Mouse (Mus musculus): ENCODE results near the gene Gm11114. TPM values are rescaled to one million over a fixed set of nuclear protein-coding genes. Genes with fewer than 3 reads are reported as not detected.

Gene Gm11114
- not detected in 2 replicates for polyA plus RNA-seq (2014; fragmentation: Nextera tagmentation; extraction: Ambion mirVana)

DNA sequence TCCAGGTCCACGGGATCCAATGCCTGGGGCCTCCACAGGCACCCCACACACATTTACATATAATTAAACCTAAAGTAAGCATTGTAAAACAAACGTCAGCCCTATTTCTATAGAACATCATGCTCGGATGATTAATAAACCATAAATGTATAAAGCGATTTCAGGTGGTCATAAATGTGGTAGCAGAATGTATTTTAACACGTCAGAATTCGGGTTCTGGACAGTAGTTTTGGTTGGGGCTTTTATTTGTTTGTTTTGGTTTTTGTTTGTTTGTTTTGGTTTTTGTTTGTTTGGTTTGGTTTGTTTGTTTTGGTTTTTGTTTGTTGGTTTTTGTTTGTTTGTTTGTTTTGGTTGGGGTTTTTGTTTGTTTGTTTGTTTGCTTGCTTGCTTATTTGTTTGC lies at the start of gene Gm11114:
Gene Gm11114, plus strand, starts transcription at position 301 of the 400 bp plus-strand sequence.
- H3K4me1 ChIP-seq (ENCODE audit: control insufficient read depth, insufficient read depth, low read length) = no peaks in the 10 kb centered on the region
- H3K36me3 ChIP-seq (ENCODE audit: control insufficient read depth, insufficient read depth, low read length) = no peaks in the 10 kb centered on the region
- no peak within 1 kb of the TSS for H3K4me3 ChIP-seq (ENCODE audit: low read depth, low read length)
- H3K27me3 ChIP-seq (ENCODE audit: control insufficient read depth, insufficient read depth, low read length) = no peaks in the 10 kb centered on the region
- ATAC-seq (ENCODE audit: insufficient number of reproducible peaks, insufficient read depth, low FRiP score, low read depth) = no peak
- H3K9me3 ChIP-seq (ENCODE audit: control insufficient read depth, low read depth, low read length) = no peaks in the 10 kb centered on the region
- H3K9ac ChIP-seq (replicated peaks; ENCODE audit: low read depth, low read length) = no peak within 1 kb of the TSS
- no peak within 1 kb of the TSS for H3K4me2 ChIP-seq (replicated peaks; ENCODE audit: low read depth, low read length)
- 90% methylated on average over 6 of the region's 6 CpGs for WGBS
- no peak within 1 kb of the TSS for H3K27ac ChIP-seq (ENCODE audit: low read length)

DNA sequence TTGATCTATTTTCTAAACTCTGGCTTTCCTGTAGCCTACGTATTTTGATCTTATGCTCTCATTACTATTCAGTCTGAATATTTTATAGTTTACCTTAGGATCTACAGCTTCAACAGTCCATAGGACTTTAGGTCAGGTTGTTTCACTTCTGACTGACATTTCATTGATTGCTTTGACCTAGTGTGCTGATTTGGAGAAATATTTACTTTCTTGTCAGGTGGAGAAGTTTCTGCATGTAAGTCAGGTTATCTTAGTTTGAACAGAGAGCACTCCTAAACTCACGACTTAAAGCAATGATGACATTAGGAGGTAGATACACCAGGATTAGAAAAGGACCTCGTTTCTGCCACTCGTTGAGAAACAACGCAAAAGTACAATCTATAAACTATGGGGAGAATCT lies 45.7 kb upstream of the Gm11114 start:
- ATAC-seq (ENCODE audit: insufficient number of reproducible peaks, insufficient read depth, low FRiP score, low read depth) = no peak
- Histone ChIP-seq H3K27me3 (ENCODE audit: control insufficient read depth, insufficient read depth, low read length) (no peaks in the 10 kb centered on the region), H3K36me3 (ENCODE audit: control insufficient read depth, insufficient read depth, low read length) (no peaks in the 10 kb centered on the region), H3K4me1 (ENCODE audit: control insufficient read depth, insufficient read depth, low read length) (no peaks in the 10 kb centered on the region), H3K9me3 (ENCODE audit: control insufficient read depth, low read depth, low read length) (no peaks in the 10 kb centered on the region), H3K4me2 (replicated peaks; ENCODE audit: low read depth, low read length) (no peak overlapping the region), H3K9ac (replicated peaks; ENCODE audit: low read depth, low read length) (no peak overlapping the region), H3K27ac (ENCODE audit: low read length) (no peak overlapping the region), H3K4me3 (ENCODE audit: low read depth, low read length) (no peak overlapping the region)
- WGBS = 45% methylated on average over 5 of the region's 5 CpGs

DNA sequence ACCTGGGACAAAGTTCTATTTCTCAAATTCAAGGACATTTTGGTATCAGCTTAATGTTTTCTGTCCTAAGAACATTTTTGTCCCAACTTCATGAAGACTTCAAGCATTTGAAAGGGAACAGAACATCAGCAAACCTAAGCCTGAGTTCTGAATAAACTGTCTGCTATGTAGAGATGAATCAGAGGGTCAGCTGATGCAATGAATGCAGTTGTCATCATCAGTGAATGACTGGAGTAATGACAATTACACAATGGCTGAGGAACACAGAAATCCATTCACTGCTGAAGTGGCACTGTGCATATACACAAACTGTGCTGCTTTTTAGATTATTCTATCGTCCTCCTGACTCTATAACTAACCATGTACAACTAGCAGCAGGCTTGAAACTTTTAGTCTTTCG lies 38.5 kb upstream of the Gm11114 start:
- no peaks in the 10 kb centered on the region for H3K4me1 ChIP-seq (ENCODE audit: control insufficient read depth, insufficient read depth, low read length)
- H3K36me3 ChIP-seq (ENCODE audit: control insufficient read depth, insufficient read depth, low read length) = no peaks in the 10 kb centered on the region
- H3K9ac ChIP-seq (replicated peaks; ENCODE audit: low read depth, low read length) = no peak overlapping the region
- 82% methylated on average over 2 of the region's 2 CpGs for WGBS
- no peak overlapping the region for H3K27ac ChIP-seq (ENCODE audit: low read length)
- H3K27me3 ChIP-seq (ENCODE audit: control insufficient read depth, insufficient read depth, low read length) = no peaks in the 10 kb centered on the region
- no peaks in the 10 kb centered on the region for H3K9me3 ChIP-seq (ENCODE audit: control insufficient read depth, low read depth, low read length)
- ATAC-seq (ENCODE audit: insufficient number of reproducible peaks, insufficient read depth, low FRiP score, low read depth) = no peak
- no peak overlapping the region for H3K4me2 ChIP-seq (replicated peaks; ENCODE audit: low read depth, low read length)
- no peak overlapping the region for H3K4me3 ChIP-seq (ENCODE audit: low read depth, low read length)

DNA sequence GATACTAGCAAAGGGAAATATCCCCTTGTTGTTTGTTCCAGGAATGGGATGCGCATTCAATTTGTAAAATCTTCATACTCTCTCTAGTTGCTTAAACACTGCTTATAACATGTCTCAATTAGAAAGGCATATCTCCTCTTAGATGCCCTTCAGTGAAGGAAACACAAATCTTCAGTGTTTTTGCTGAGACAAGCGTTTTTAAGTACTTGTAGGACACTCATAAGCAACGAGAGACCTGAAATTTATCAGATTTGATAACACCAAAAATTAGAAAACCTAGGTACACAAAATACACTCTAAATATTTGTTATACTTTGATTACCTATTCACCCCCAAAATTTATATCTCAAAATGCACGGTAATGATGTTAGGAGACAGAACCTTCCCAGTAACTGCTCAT lies 9.7 kb upstream of the Gm11114 start:
- H3K4me3 ChIP-seq (ENCODE audit: low read depth, low read length) = no peak overlapping the region
- no peak for ATAC-seq (ENCODE audit: insufficient number of reproducible peaks, insufficient read depth, low FRiP score, low read depth)
- H3K4me1 ChIP-seq (ENCODE audit: control insufficient read depth, insufficient read depth, low read length) = no peaks in the 10 kb centered on the region
- no peak overlapping the region for H3K9ac ChIP-seq (replicated peaks; ENCODE audit: low read depth, low read length)
- H3K27me3 ChIP-seq (ENCODE audit: control insufficient read depth, insufficient read depth, low read length) = no peaks in the 10 kb centered on the region
- H3K9me3 ChIP-seq (ENCODE audit: control insufficient read depth, low read depth, low read length) = no peaks in the 10 kb centered on the region
- WGBS = 80% methylated on average over 4 of the region's 4 CpGs
- H3K27ac ChIP-seq (ENCODE audit: low read length) = no peak overlapping the region
- H3K36me3 ChIP-seq (ENCODE audit: control insufficient read depth, insufficient read depth, low read length) = no peaks in the 10 kb centered on the region
- H3K4me2 ChIP-seq (replicated peaks; ENCODE audit: low read depth, low read length) = no peak overlapping the region

DNA sequence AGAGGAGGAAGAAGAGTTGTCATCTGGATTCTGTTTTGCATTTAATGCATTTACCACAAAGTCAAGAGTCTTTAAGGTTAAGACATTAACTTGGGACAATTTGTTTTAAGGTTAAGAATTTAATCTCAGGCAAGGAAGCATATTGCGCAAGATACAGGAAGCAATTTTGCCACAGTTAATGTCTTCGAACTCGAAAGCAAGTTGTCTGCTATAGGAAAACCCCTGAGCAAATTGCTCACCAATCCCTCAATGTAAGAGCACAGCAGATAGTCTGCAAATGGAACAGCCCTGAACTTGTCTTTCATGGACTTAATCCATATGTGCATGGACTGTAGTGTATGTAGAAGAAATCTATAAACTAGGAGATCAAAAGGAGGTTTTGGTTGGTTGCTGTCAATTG lies 9.2 kb upstream of the Gm11114 start:
- Histone ChIP-seq H3K9ac (replicated peaks; ENCODE audit: low read depth, low read length) (no peak overlapping the region), H3K9me3 (ENCODE audit: control insufficient read depth, low read depth, low read length) (no peaks in the 10 kb centered on the region), H3K4me1 (ENCODE audit: control insufficient read depth, insufficient read depth, low read length) (no peaks in the 10 kb centered on the region), H3K27ac (ENCODE audit: low read length) (no peak overlapping the region), H3K4me2 (replicated peaks; ENCODE audit: low read depth, low read length) (no peak overlapping the region), H3K36me3 (ENCODE audit: control insufficient read depth, insufficient read depth, low read length) (no peaks in the 10 kb centered on the region), H3K4me3 (ENCODE audit: low read depth, low read length) (no peak overlapping the region), H3K27me3 (ENCODE audit: control insufficient read depth, insufficient read depth, low read length) (no peaks in the 10 kb centered on the region)
- ATAC-seq (ENCODE audit: insufficient number of reproducible peaks, insufficient read depth, low FRiP score, low read depth) = no peak
- 78% methylated on average over 3 of the region's 3 CpGs for WGBS

DNA sequence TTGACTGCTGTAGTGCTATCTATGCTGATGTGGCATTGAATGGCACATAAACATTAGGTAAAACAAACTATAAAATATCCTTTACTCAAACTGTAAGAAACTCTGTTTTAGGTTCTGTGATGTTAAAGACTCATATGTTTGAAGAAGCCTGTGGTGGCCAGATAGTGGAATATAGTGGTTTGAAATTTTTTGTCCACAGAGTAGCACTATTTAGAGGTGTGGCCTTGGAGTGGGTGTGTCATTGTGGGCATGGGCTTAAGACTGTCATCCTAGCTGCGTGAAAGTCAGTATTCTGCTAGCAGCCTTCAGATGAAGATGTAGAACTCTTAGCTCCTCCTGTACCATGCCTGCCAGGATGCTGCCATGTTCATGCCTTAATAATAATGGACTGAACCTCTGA lies 3.5 kb downstream of the Gm11114 start:
- 33% methylated on average over 1 of the region's 1 CpGs for WGBS
- ATAC-seq (ENCODE audit: insufficient number of reproducible peaks, insufficient read depth, low FRiP score, low read depth) = no peak
- H3K27ac ChIP-seq (ENCODE audit: low read length) = no peak overlapping the region

DNA sequence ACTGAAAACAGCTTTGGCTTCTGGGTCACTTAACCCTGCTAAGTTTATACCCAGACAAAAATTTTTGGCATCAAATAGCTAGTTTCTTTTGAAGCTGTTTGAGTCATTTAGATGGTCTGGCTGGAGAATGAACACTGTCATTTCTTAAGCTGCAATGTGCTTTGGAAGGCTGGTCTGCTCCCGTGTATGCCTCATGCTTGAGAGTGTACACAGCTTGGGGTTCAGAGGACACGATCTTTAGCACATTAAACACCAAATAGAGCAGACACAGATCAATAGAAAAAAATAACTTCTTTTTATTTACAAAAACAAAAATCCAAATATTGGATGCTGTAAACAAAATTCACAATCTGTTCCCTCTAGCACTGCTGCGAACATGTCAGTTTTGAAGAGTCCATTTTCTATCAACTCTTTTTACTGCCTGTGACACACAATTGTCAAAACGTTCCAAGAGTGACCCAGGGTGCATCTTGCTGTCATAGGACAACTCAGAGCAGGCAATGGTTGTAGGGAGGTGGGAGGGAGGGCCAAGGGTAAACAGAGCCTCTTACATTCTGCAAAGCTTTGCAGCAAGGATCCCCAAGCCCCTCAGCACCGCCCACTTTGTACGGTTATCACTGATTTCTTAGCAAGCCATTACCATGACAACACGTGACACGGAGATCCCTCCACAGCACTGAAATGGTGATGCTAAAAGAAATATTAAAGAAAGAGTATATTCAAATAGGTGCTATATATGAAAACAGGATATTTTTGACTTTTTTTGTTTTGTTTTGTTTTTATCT lies 7.8 kb downstream of the Gm11114 start:
- 69% methylated on average over 8 of the region's 8 CpGs for WGBS
- no peak overlapping the region for H3K4me2 ChIP-seq (replicated peaks; ENCODE audit: low read depth, low read length)
- no peak overlapping the region for H3K4me3 ChIP-seq (ENCODE audit: low read depth, low read length)
- H3K9ac ChIP-seq (replicated peaks; ENCODE audit: low read depth, low read length) = no peak overlapping the region
- no peaks in the 10 kb centered on the region for H3K27me3 ChIP-seq (ENCODE audit: control insufficient read depth, insufficient read depth, low read length)
- ATAC-seq (ENCODE audit: insufficient number of reproducible peaks, insufficient read depth, low FRiP score, low read depth) = no peak
- H3K9me3 ChIP-seq (ENCODE audit: control insufficient read depth, low read depth, low read length) = no peaks in the 10 kb centered on the region
- no peaks in the 10 kb centered on the region for H3K36me3 ChIP-seq (ENCODE audit: control insufficient read depth, insufficient read depth, low read length)
- H3K27ac ChIP-seq (ENCODE audit: low read length) = no peak overlapping the region
- no peaks in the 10 kb centered on the region for H3K4me1 ChIP-seq (ENCODE audit: control insufficient read depth, insufficient read depth, low read length)

More for the DNA sequence above, 3.5 kb downstream of the Gm11114 start:
- Histone ChIP-seq H3K4me3 (ENCODE audit: low read depth, low read length) (no peak overlapping the region), H3K4me1 (ENCODE audit: control insufficient read depth, insufficient read depth, low read length) (no peaks in the 10 kb centered on the region), H3K4me2 (replicated peaks; ENCODE audit: low read depth, low read length) (no peak overlapping the region), H3K9me3 (ENCODE audit: control insufficient read depth, low read depth, low read length) (no peaks in the 10 kb centered on the region), H3K36me3 (ENCODE audit: control insufficient read depth, insufficient read depth, low read length) (no peaks in the 10 kb centered on the region), H3K27me3 (ENCODE audit: control insufficient read depth, insufficient read depth, low read length) (no peaks in the 10 kb centered on the region), H3K9ac (replicated peaks; ENCODE audit: low read depth, low read length) (no peak overlapping the region)

DNA sequence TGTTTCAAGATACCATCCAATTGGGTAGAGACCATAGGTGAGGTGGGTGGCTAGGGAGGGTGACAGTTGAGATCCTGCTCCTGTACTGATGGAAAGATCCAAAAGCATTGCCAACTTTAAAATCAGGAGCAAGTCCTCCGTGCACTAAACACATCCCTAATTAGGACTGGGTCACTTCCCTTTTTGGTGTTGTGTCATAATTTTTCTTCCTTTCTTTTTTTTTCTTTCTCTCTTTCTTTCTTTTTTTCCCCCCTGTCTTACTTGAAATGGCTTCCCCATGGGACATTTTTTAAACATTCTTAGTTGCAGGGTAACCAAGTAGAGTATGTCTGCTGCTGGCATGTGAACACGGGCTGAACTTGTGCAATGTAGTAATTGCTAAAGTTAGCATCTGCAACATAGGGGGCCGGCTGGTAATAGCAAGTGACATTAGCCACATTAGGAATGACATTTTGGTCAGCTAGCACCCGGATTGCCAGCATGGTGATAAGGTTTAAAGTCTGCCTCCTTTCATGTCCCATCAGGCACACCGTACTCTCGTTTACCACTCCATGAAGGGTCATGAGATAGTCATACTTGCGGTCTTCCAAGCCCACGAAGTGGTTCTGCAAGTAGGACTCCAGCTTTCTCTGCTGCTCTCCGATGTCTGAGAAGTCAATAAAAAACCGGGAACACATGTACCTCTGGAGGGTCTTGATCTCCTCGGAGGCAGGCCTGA lies 11.7 kb downstream of the Gm11114 start:
- Histone ChIP-seq H3K27me3 (ENCODE audit: control insufficient read depth, insufficient read depth, low read length) (no peaks in the 10 kb centered on the region), H3K4me1 (ENCODE audit: control insufficient read depth, insufficient read depth, low read length) (no peaks in the 10 kb centered on the region), H3K4me3 (ENCODE audit: low read depth, low read length) (peak overlapping the region; percentile 79), H3K36me3 (ENCODE audit: control insufficient read depth, insufficient read depth, low read length) (no peaks in the 10 kb centered on the region), H3K27ac (ENCODE audit: low read length) (no peak overlapping the region), H3K9ac (replicated peaks; ENCODE audit: low read depth, low read length) (no peak overlapping the region), H3K4me2 (replicated peaks; ENCODE audit: low read depth, low read length) (peak overlapping the region; percentile 72), H3K9me3 (ENCODE audit: control insufficient read depth, low read depth, low read length) (no peaks in the 10 kb centered on the region)
- 76% methylated on average over 11 of the region's 11 CpGs for WGBS
- ATAC-seq (ENCODE audit: insufficient number of reproducible peaks, insufficient read depth, low FRiP score, low read depth) = no peak
